Mouse (Mus musculus): ENCODE data around the gene Ush1g. TPM values are rescaled to one million over a fixed set of nuclear protein-coding genes. Genes with fewer than 3 reads are reported as not detected.

The Ush1g gene
- polyA plus RNA-seq, 1 experiment: not detected

GRCm38 (mm10) chr11:115267061-115267883, 54.6 kb downstream of the Ush1g start, which contains the start of gene Grin2c:
Gene Grin2c, minus strand, starts transcription at chr11:115267243.
- Histone ChIP-seq H3K27ac (ENCODE audit: insufficient read depth, low read depth, low read length) (no peak within 1 kb of the TSS), H3K4me3 (ENCODE audit: insufficient read depth, low read length) (no peak within 1 kb of the TSS; the same call in 1 of the 2 replicates), H3K4me1 (ENCODE audit: control insufficient read depth, insufficient read depth, low read length) (no peaks in the 10 kb centered on the region)
- TF ChIP-seq POLR2A (IDR thresholded peaks at IDR 0.05; ENCODE audit: borderline replicate concordance, low read depth, low read length) (no peak), CTCF (IDR thresholded peaks at IDR 0.05; ENCODE audit: low read depth, low read length) (no peak)

DNA sequence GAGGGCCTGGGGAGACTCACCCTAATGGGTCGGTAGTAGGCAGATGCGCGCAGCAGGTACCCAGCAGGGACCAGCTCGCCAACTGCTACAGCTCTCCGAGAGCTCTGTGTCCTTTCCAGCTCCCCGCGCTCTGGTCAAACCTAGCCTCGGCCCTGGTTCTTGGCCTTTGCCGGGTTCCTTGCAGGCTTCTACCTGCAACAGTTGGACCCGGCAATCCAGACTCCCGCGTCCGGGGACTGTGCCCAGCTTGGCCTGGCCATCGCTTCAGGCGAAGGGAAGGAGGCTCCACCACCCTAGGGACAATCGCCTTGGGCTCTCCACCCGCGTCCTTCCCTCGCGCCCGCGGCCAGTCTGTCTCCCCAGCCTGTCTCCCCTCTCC, 55.5 kb downstream of the Ush1g start:
- H3K4me1 ChIP-seq (ENCODE audit: control insufficient read depth, insufficient read depth, low read length): no peaks in the 10 kb centered on the region
- TF ChIP-seq POLR2A (IDR thresholded peaks at IDR 0.05; ENCODE audit: borderline replicate concordance, low read depth, low read length): no peak
- H3K27ac ChIP-seq (ENCODE audit: insufficient read depth, low read depth, low read length): no peak overlapping the region
- H3K4me3 ChIP-seq (ENCODE audit: insufficient read depth, low read length): no peak overlapping the region

DNA sequence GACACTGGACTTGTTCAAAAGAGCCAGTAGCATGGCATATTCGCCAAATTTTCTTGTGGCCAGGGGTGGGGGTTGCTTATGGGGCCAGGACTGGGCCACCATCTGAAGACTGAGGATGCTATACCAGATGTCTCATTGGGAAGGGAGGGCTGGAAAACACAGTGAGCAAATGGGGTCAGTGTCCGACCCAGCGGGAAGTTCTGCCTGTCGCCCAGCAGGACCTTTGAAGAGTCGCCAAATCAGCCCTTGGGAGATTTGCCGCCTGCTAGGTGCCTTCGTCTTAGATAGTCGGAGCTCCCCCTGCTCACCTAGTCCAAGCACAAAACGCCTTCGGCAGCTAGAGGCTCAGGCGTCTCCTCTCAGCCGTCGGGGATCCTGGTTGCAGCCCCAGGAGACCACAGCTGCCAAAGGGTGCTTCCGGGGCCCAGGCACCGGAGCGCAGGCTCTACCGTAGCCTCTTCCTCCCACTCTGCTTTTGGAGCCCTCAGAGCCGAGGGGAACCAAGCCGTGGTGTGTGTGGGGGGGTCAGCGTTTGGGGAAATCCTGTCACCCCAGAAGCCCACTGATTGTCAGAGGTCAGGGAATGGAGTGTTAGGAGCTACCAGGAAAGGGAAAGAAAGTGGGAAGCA, 56.0 kb downstream of the Ush1g start:
- Histone ChIP-seq H3K4me1 (ENCODE audit: control insufficient read depth, insufficient read depth, low read length) (no peaks in the 10 kb centered on the region), H3K27ac (ENCODE audit: insufficient read depth, low read depth, low read length) (no peak overlapping the region), H3K4me3 (ENCODE audit: insufficient read depth, low read length) (no peak overlapping the region; the same call in 1 of the 2 replicates)
- TF ChIP-seq POLR2A (IDR thresholded peaks at IDR 0.05; ENCODE audit: borderline replicate concordance, low read depth, low read length): no peak
- no peak for TF ChIP-seq CTCF (IDR thresholded peaks at IDR 0.05; ENCODE audit: low read depth, low read length)

Other genes with a start within 250 kb of the Ush1g start
- not detected in 2 replicates for gene Rab37, start 230.6 kb downstream of the Ush1g start, polyA plus RNA-seq (2012; ENCODE audit: insufficient read depth, insufficient read length, missing spikeins)
- 1.9 and 2.9 TPM in 2 replicates for gene Cd300lf, start 188.0 kb downstream of the Ush1g start, polyA plus RNA-seq (2012; ENCODE audit: insufficient read depth, insufficient read length, missing spikeins)
- 76.2 and 78.8 TPM in 2 replicates for gene Slc9a3r1, start 158.7 kb downstream of the Ush1g start, polyA plus RNA-seq (2012; ENCODE audit: insufficient read depth, insufficient read length, missing spikeins)
- 40.2 and 42.7 TPM in 2 replicates for gene Tmem104, start 134.6 kb downstream of the Ush1g start, polyA plus RNA-seq (2012; ENCODE audit: insufficient read depth, insufficient read length, missing spikeins)
- gene Nat9, start 134.2 kb downstream of the Ush1g start, polyA plus RNA-seq (2012; ENCODE audit: insufficient read depth, insufficient read length, missing spikeins): 23.5 and 24.0 TPM in 2 replicates
- gene Grin2c, start 54.8 kb downstream of the Ush1g start, polyA plus RNA-seq (2012; ENCODE audit: insufficient read depth, insufficient read length, missing spikeins): not detected in 2 replicates
- 7.8 and 9.6 TPM in 2 replicates for gene Fdxr, start 45.0 kb downstream of the Ush1g start, polyA plus RNA-seq (2012; ENCODE audit: insufficient read depth, insufficient read length, missing spikeins)
- gene Fads6, start 24.4 kb downstream of the Ush1g start, polyA plus RNA-seq (2012; ENCODE audit: insufficient read depth, insufficient read length, missing spikeins): 1.5 and 1.9 TPM in 2 replicates
- gene Otop2, start 14.9 kb downstream of the Ush1g start, polyA plus RNA-seq (2012; ENCODE audit: insufficient read depth, insufficient read length, missing spikeins): not detected in 2 replicates
- not detected in 2 replicates for gene Otop3, start 12.7 kb upstream of the Ush1g start, polyA plus RNA-seq (2012; ENCODE audit: insufficient read depth, insufficient read length, missing spikeins)
- 0.78 TPM in 1 of 2 replicates, not detected in the other for gene Hid1, start 45.7 kb upstream of the Ush1g start, polyA plus RNA-seq (2012; ENCODE audit: insufficient read depth, insufficient read length, missing spikeins)
- 0.15 and 0.64 TPM in 2 replicates for gene Cdr2l, start 59.9 kb upstream of the Ush1g start, polyA plus RNA-seq (2012; ENCODE audit: insufficient read depth, insufficient read length, missing spikeins)
- 38.2 and 49.0 TPM in 2 replicates for gene Mrpl58, start 81.7 kb upstream of the Ush1g start, polyA plus RNA-seq (2012; ENCODE audit: insufficient read depth, insufficient read length, missing spikeins)
- 393 and 435 TPM in 2 replicates for gene Atp5h, start 97.9 kb upstream of the Ush1g start, polyA plus RNA-seq (2012; ENCODE audit: insufficient read depth, insufficient read length, missing spikeins)
- 27.0 and 28.0 TPM in 2 replicates for gene Kctd2, start 98.1 kb upstream of the Ush1g start, polyA plus RNA-seq (2012; ENCODE audit: insufficient read depth, insufficient read length, missing spikeins)
- not detected in 2 replicates for gene Trim80, start 118.5 kb upstream of the Ush1g start, polyA plus RNA-seq (2012; ENCODE audit: insufficient read depth, insufficient read length, missing spikeins)
- gene Slc16a5, start 140.4 kb upstream of the Ush1g start, polyA plus RNA-seq (2012; ENCODE audit: insufficient read depth, insufficient read length, missing spikeins): not detected in 2 replicates
- 31.1 and 35.2 TPM in 2 replicates for gene Armc7, start 153.6 kb upstream of the Ush1g start, polyA plus RNA-seq (2012; ENCODE audit: insufficient read depth, insufficient read length, missing spikeins)
- gene Nt5c, start 169.8 kb upstream of the Ush1g start, polyA plus RNA-seq (2012; ENCODE audit: insufficient read depth, insufficient read length, missing spikeins): 66.3 and 79.3 TPM in 2 replicates
- 166 and 168 TPM in 2 replicates for gene Jpt1, start 192.3 kb upstream of the Ush1g start, polyA plus RNA-seq (2012; ENCODE audit: insufficient read depth, insufficient read length, missing spikeins)
- 303 and 332 TPM in 2 replicates for gene Sumo2, start 214.2 kb upstream of the Ush1g start, polyA plus RNA-seq (2012; ENCODE audit: insufficient read depth, insufficient read length, missing spikeins)
- 32.3 and 34.6 TPM in 2 replicates for gene Nup85, start 242.4 kb upstream of the Ush1g start, polyA plus RNA-seq (2012; ENCODE audit: insufficient read depth, insufficient read length, missing spikeins)

Measured in bone marrow macrophage, adult 2 months (primary cell).